Mouse (Mus musculus) lung, embryonic 15.5 days (tissue): Measurements from ENCODE around the gene Scn9a. TPM values are rescaled to one million over a fixed set of nuclear protein-coding genes. Genes with fewer than 3 reads are reported as not detected.

Experiments
- ATAC-seq: fragments of 200-750 bp; cut with Nextera tagmentation; 2 replicates; pipeline ENCODE4 v1.8.0; 2017; ENCODE audit warnings: moderate number of reproducible peaks, borderline replicate concordance; ENCODE audit not compliant: low FRiP score, low TSS enrichment; ENCODE audit errors: extremely low read depth
- H3K27ac ChIP-seq: fragments of 300-500 bp; sonication (generic); 2 replicates; pipeline ENCODE4 v1.5.1; 2015; ENCODE audit warnings: moderate library complexity, mild to moderate bottlenecking, inconsistent platforms
- H3K27me3 ChIP-seq: fragments of 300-500 bp; sonication (generic); 2 replicates; pipeline ENCODE4 v1.6.1; 2015; ENCODE audit warnings: inconsistent platforms
- H3K36me3 ChIP-seq: fragments of 300-500 bp; sonication (generic); 2 replicates; pipeline ENCODE4 v1.6.1; 2015; ENCODE audit warnings: inconsistent platforms
- H3K4me1 ChIP-seq: fragments of 300-500 bp; sonication (generic); 2 replicates; pipeline ENCODE4 v1.6.1; 2015; ENCODE audit warnings: inconsistent platforms
- H3K4me2 ChIP-seq: fragments of 300-500 bp; sonication (generic); 2 replicates; pipeline ENCODE4 v1.6.1; 2015; ENCODE audit warnings: inconsistent platforms, mild to moderate bottlenecking, moderate library complexity
- H3K4me3 ChIP-seq: fragments of 300-500 bp; sonication (generic); 2 replicates; pipeline ENCODE4 v1.5.1; 2015; ENCODE audit warnings: mild to moderate bottlenecking, inconsistent platforms
- H3K9ac ChIP-seq: fragments of 300-500 bp; sonication (generic); 2 replicates; pipeline ENCODE4 v1.6.1; 2015; ENCODE audit warnings: inconsistent platforms
- H3K9me3 ChIP-seq: fragments of 300-500 bp; sonication (generic); 2 replicates; pipeline ENCODE4 v1.6.1; 2016; ENCODE audit warnings: inconsistent platforms
- WGBS: fragments of 180-500 bp; shearing (Covaris S2); methylation state at CpG from one replicate; pipeline ENCODE4 v1.1.7; 2015; 5-methylcytosine and 5-hydroxymethylcytosine counted together
- polyA plus RNA-seq: library from polyadenylated mRNA; unstranded; fragments of >200 nt; fragmentation: Nextera tagmentation; extraction: Ambion mirVana; gene quantifications from 2 replicates; pipeline ENCODE4 v1.2.1, GENCODE M21; 2015

Gene Scn9a
- polyA plus RNA-seq, 1 experiment from 2014 or later = 0.39 TPM

GRCm38 (mm10) chr2:66439764-66440471 lies 194.8 kb downstream of the Scn9a start:
- 9% methylated on average over 21 of the region's 21 CpGs for WGBS
- Histone ChIP-seq H3K4me2 (peak overlapping the region; percentile 42), H3K9me3 (no peaks in the 10 kb centered on the region), H3K36me3 (no peaks in the 10 kb centered on the region), H3K4me3 (0 out of 2 replicates have a peak overlapping the region, but pooled peaks have one; percentile 3), H3K27ac (no peak overlapping the region), H3K9ac (no peak overlapping the region), H3K27me3 (no peaks in the 10 kb centered on the region), H3K4me1 (no peaks in the 10 kb centered on the region)
- no peak for ATAC-seq

GRCm38 (mm10) chr2:66436286-66436685 lies 198.5 kb downstream of the Scn9a start:
- H3K4me3 ChIP-seq = no peak overlapping the region
- no peaks in the 10 kb centered on the region for H3K4me1 ChIP-seq
- 60% methylated on average over 3 of the region's 3 CpGs for WGBS
- no peak overlapping the region for H3K9ac ChIP-seq
- H3K4me2 ChIP-seq = no peak overlapping the region
- ATAC-seq = no peak
- H3K36me3 ChIP-seq = no peaks in the 10 kb centered on the region
- H3K9me3 ChIP-seq = no peaks in the 10 kb centered on the region
- H3K27me3 ChIP-seq = no peaks in the 10 kb centered on the region
- no peak overlapping the region for H3K27ac ChIP-seq

Other genes starting within 250 kb of the Scn9a start
- 0.15 and 0.16 TPM in 2 replicates for gene Scn1a, start 194.1 kb downstream of the Scn9a start, polyA plus RNA-seq
- 32.5 and 38.3 TPM in 2 replicates for gene Scn7a, start 150.0 kb upstream of the Scn9a start, polyA plus RNA-seq